Mouse (Mus musculus): ENCODE results near the gene Rptn. TPM values are rescaled to one million over a fixed set of nuclear protein-coding genes. Genes with fewer than 3 reads are reported as not detected.

Rptn gene
- polyA plus RNA-seq, 2 experiments: not detected

DNA sequence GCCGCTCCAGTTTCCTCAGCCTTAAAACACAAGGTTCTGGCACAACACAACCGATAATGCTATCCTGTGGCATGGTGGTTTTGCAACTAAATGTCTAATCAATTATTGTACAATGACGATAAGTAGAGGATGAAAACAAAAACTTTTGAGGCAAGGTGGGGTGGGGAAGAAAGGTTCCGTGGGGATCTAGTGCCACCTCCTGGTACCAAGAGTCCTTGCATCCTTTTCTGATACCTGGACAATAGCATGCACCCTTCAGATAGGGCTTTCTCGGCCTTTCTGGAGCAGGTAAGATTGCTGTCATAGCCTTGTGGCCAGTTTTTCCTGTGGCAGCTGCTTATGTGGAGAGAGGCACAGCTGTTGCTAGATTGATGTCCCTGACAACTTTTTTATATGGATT is 13.5 kb downstream of the Rptn start:
- Histone ChIP-seq H3K9me3 (ENCODE audit: control insufficient read depth, low read length) (no peaks in the 10 kb centered on the region), H3K4me2 (replicated peaks; ENCODE audit: low read depth, low read length, severe bottlenecking) (no peak overlapping the region), H3K27me3 (ENCODE audit: control insufficient read depth, insufficient read depth, low read length) (no peaks in the 10 kb centered on the region), H3K27ac (replicated peaks; ENCODE audit: low read depth, low read length) (no peak overlapping the region), H3K4me3 (replicated peaks; ENCODE audit: low read length) (no peak overlapping the region), H3K4me1 (ENCODE audit: control insufficient read depth, insufficient read depth, low read length) (no peaks in the 10 kb centered on the region), H3K36me3 (ENCODE audit: control insufficient read depth, insufficient read depth, low read length) (no peaks in the 10 kb centered on the region), H3K9ac (ENCODE audit: low read depth, low read length, severe bottlenecking) (no peak overlapping the region)
- 28% methylated on average over 5 of the region's 5 CpGs for WGBS
- ATAC-seq (ENCODE audit: low FRiP score, low read depth) (no peak), DNase-seq (ENCODE audit: low spot score) (peak; percentile 3)
- TF ChIP-seq POLR2A (IDR thresholded peaks at IDR 0.05; ENCODE audit: borderline replicate concordance, extremely low read depth, insufficient read depth, insufficient read length): no peak

DNA sequence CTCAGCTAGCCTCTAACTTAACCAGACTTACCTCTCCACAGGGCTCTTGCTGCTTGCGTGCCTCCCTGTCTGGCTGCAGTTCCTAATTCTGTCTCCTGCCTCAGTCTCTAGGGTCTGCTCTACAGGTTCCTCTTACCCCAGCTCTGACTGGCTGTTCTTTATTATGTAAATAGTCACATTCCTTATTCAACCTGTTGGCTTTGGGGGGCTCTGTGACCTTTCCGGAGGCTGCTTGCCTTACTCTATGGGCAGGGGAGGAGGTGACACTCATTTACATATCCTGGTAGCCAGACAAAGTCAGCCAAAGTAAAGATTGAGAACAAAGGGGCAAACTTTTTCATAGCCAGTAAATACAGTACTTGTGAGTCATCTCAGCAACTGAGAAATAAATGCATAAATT is 18.4 kb downstream of the Rptn start:
- ATAC-seq (ENCODE audit: low FRiP score, low read depth) (no peak), DNase-seq (ENCODE audit: low spot score) (no peak)
- H3K4me2 ChIP-seq (replicated peaks; ENCODE audit: low read depth, low read length, severe bottlenecking): no peak overlapping the region
- no peak overlapping the region for H3K9ac ChIP-seq (ENCODE audit: low read depth, low read length, severe bottlenecking)
- no peaks in the 10 kb centered on the region for H3K9me3 ChIP-seq (ENCODE audit: control insufficient read depth, low read length)
- H3K27ac ChIP-seq (replicated peaks; ENCODE audit: low read depth, low read length): no peak overlapping the region
- H3K4me3 ChIP-seq (replicated peaks; ENCODE audit: low read length): no peak overlapping the region
- no peaks in the 10 kb centered on the region for H3K4me1 ChIP-seq (ENCODE audit: control insufficient read depth, insufficient read depth, low read length)
- H3K36me3 ChIP-seq (ENCODE audit: control insufficient read depth, insufficient read depth, low read length): no peaks in the 10 kb centered on the region
- no peak for TF ChIP-seq POLR2A (IDR thresholded peaks at IDR 0.05; ENCODE audit: borderline replicate concordance, extremely low read depth, insufficient read depth, insufficient read length)
- 23% methylated on average over 2 of the region's 2 CpGs for WGBS
- H3K27me3 ChIP-seq (ENCODE audit: control insufficient read depth, insufficient read depth, low read length): no peaks in the 10 kb centered on the region

DNA sequence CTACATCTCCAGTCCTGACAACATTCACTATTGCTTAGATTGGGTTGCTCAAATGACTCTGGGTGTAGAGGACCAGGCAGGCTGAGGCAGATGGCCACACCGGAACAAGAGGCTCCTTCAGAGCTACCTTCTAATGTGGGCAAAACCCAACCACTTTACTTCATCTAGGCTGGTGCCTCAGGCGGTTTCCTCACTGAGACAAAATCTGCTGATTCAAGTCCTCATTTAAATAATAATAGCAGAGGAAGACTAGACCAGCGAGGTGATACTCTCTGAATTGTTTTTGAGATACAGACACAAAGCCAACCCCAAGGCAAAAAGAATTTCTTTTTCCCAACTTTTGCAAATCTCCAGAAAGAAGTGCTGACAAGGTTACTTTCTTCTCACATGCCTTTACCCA is 38.2 kb downstream of the Rptn start:
- Histone ChIP-seq H3K9me3 (ENCODE audit: control insufficient read depth, low read length) (no peaks in the 10 kb centered on the region), H3K27ac (replicated peaks; ENCODE audit: low read depth, low read length) (no peak overlapping the region), H3K36me3 (ENCODE audit: control insufficient read depth, insufficient read depth, low read length) (no peaks in the 10 kb centered on the region), H3K4me3 (replicated peaks; ENCODE audit: low read length) (no peak overlapping the region), H3K9ac (ENCODE audit: low read depth, low read length, severe bottlenecking) (no peak overlapping the region), H3K4me2 (replicated peaks; ENCODE audit: low read depth, low read length, severe bottlenecking) (no peak overlapping the region), H3K4me1 (ENCODE audit: control insufficient read depth, insufficient read depth, low read length) (no peaks in the 10 kb centered on the region), H3K27me3 (ENCODE audit: control insufficient read depth, insufficient read depth, low read length) (no peaks in the 10 kb centered on the region)
- DNase-seq (ENCODE audit: low spot score): no peak
- ATAC-seq (ENCODE audit: low FRiP score, low read depth): no peak
- TF ChIP-seq POLR2A (IDR thresholded peaks at IDR 0.05; ENCODE audit: borderline replicate concordance, extremely low read depth, insufficient read depth, insufficient read length): no peak
- WGBS: 62% methylated on average over 3 of the region's 3 CpGs

DNA sequence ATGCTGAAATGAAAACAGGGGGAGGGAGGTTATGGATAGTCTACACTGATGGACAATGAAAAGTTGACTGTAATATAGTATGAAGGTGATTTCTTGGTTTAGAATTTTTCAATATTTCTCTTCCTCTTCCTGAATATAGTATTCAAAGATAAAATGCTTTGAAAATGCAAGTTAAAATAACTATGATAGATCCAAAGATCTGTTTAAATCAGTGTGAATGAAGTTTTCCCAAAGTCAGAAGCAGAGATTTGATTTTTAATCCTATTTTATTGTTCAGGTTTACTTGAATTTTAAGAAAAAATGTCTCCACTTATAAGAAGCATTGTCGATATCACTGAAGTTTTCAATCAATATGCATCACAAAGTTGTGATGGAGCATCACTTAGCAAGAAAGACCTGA is 48.5 kb downstream of the Rptn start, which contains the start of gene Tchh:
Gene Tchh (plus strand): TSS at position 301 of the 400 bp plus-strand sequence.
- peak within 1 kb of the TSS; percentile 57; the same call in 1 of the 2 replicates for H3K4me3 ChIP-seq (replicated peaks; ENCODE audit: low read length)
- TF ChIP-seq POLR2A (IDR thresholded peaks at IDR 0.05; ENCODE audit: borderline replicate concordance, extremely low read depth, insufficient read depth, insufficient read length): no peak
- no peaks in the 10 kb centered on the region for H3K9me3 ChIP-seq (ENCODE audit: control insufficient read depth, low read length)
- DNase-seq (ENCODE audit: low spot score) (no peak), ATAC-seq (ENCODE audit: low FRiP score, low read depth) (no peak)
- H3K9ac ChIP-seq (ENCODE audit: low read depth, low read length, severe bottlenecking): no peak within 1 kb of the TSS
- peaks cover 40% of the 10 kb centered on the region for H3K27me3 ChIP-seq (ENCODE audit: control insufficient read depth, insufficient read depth, low read length)
- H3K27ac ChIP-seq (replicated peaks; ENCODE audit: low read depth, low read length): no peak within 1 kb of the TSS
- WGBS: 91% methylated on average over 1 of the region's 1 CpGs
- H3K4me2 ChIP-seq (replicated peaks; ENCODE audit: low read depth, low read length, severe bottlenecking): peak within 1 kb of the TSS; percentile 92
- 0 out of 2 replicates have a peak, but pooled peaks cover 4% of the 10 kb centered on the region for H3K4me1 ChIP-seq (ENCODE audit: control insufficient read depth, insufficient read depth, low read length)
- no peaks in the 10 kb centered on the region for H3K36me3 ChIP-seq (ENCODE audit: control insufficient read depth, insufficient read depth, low read length)

DNA sequence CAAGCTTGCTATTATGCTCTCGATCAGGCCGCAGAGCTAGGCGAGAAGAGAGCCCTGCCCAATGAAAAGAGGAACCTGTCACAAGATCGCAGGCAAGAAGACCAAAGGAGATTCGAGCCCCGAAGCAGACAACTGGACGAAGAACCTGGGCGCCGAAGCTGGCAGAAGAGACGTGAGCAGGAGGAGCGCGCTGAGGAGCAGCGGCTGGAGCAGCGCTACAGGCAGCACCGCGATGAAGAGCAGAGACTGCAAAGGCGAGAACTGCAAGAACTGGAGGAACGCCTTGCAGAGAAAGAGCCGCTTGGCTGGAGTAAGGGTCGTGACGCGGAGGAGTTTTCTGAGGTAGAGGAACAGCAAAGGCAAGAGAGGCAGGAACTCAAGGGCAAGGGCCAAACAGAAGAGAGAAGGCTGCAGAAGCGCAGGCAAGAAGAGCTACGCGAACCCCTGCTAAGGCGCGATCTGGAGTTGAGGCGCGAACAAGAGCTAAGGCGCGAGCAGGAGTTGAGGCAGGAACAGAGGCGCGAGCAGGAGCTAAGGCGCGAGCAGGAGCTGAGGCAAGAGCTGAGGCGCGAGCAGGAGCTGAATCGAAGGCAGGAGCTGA is 50.1 kb downstream of the Rptn start:
- Histone ChIP-seq H3K4me3 (replicated peaks; ENCODE audit: low read length) (peak overlapping the region; percentile 57), H3K4me1 (ENCODE audit: control insufficient read depth, insufficient read depth, low read length) (0 out of 2 replicates have a peak, but pooled peaks cover 4% of the 10 kb centered on the region), H3K9ac (ENCODE audit: low read depth, low read length, severe bottlenecking) (peak overlapping the region; percentile 50), H3K4me2 (replicated peaks; ENCODE audit: low read depth, low read length, severe bottlenecking) (peak overlapping the region; percentile 92), H3K36me3 (ENCODE audit: control insufficient read depth, insufficient read depth, low read length) (no peaks in the 10 kb centered on the region), H3K27me3 (ENCODE audit: control insufficient read depth, insufficient read depth, low read length) (peaks cover 48% of the 10 kb centered on the region), H3K9me3 (ENCODE audit: control insufficient read depth, low read length) (no peaks in the 10 kb centered on the region), H3K27ac (replicated peaks; ENCODE audit: low read depth, low read length) (no peak overlapping the region)
- WGBS: under 1% methylated on average over 38 of the region's 38 CpGs
- TF ChIP-seq POLR2A (IDR thresholded peaks at IDR 0.05; ENCODE audit: borderline replicate concordance, extremely low read depth, insufficient read depth, insufficient read length): no peak
- DNase-seq (ENCODE audit: low spot score): peak; percentile 31
- no peak for ATAC-seq (ENCODE audit: low FRiP score, low read depth)

Data from limb, embryonic 14.5 days (tissue).